Mouse (Mus musculus) small intestine, adult 2 months (tissue): ENCODE data around the gene Clip3.

Source experiments
- CTCF ChIP-seq: fragments of 200-500 bp; IDR thresholded peaks from 2 replicates; pipeline ENCODE4 v1.5.1; 2012; ENCODE audit warnings: low read depth, mild to moderate bottlenecking, control low read depth, inconsistent platforms, low read length, moderate library complexity, mixed read lengths; ENCODE audit not compliant: insufficient replicate concordance, insufficient read length; ENCODE audit errors: extremely low read depth
- POLR2A ChIP-seq: fragments of 200-500 bp; IDR thresholded peaks from 2 replicates; pipeline ENCODE4 v1.6.1; 2012; ENCODE audit warnings: low read depth, mild to moderate bottlenecking, control low read depth, inconsistent platforms, low read length, moderate library complexity

- TF ChIP-seq CTCF (no peak), POLR2A (no peak)
Measured at GRCm38 (mm10) chr7:30281522-30281921, 10.0 kb upstream of the Clip3 start.
